26 mouse cellular contexts compared by ENCODE assay signal in genomic region chr1:156009003-156009402, GRCm38 (mm10). TPM values are rescaled to one million over a fixed set of nuclear protein-coding genes. Genes with fewer than 3 reads are reported as not detected.
DNase-seq lines count a peak whose midpoint lies in the region; ATAC-seq and TF ChIP-seq lines count a peak whose summit lies in the region.
"Had no signal": no experiment of that assay in that cellular context is flagged by ENCODE, and none has a peak within 500 bp of the region (broad histone marks: within the 10 kb centered on the region; RNA-seq: fewer than 3 reads in every experiment).

No protein-coding gene starts in this region.

- H3K9me3 ChIP-seq in midbrain, postnatal 0 days (ENCODE audit: low read length), result no peaks in the 10 kb centered on the region
- no peaks in the 10 kb centered on the region for H3K9me3 ChIP-seq in midbrain, embryonic 16.5 days (replicated peaks; ENCODE audit: control insufficient read depth, low read length, poor library complexity, severe bottlenecking)
- H3K9me3 ChIP-seq: embryonic facial prominence, embryonic 12.5 days; embryonic facial prominence, embryonic 15.5 days; heart, embryonic 13.5 days; intestine, embryonic 15.5 days had no signal

- no peaks in the 10 kb centered on the region for H3K27me3 ChIP-seq in splenic B cell, adult 2 months (ENCODE audit: control insufficient read depth, insufficient read depth, low read length, poor library complexity, severe bottlenecking)
- no peaks in the 10 kb centered on the region for H3K27me3 ChIP-seq in midbrain, postnatal 0 days (ENCODE audit: insufficient read depth, low read length)
- H3K27me3 ChIP-seq in midbrain, embryonic 16.5 days (ENCODE audit: control insufficient read depth, insufficient read depth, low read depth, low read length), result no peaks in the 10 kb centered on the region
- H3K27me3 ChIP-seq: embryonic facial prominence, embryonic 12.5 days; embryonic facial prominence, embryonic 15.5 days; heart, embryonic 13.5 days; intestine, embryonic 15.5 days had no signal

- peak; percentile 33 for DNase-seq in CD4-positive helper T cell, adult 2 months (ENCODE audit: low read depth, low spot score)
- peak; percentile 70 for DNase-seq in induced T-regulatory cell, adult 2 months (ENCODE audit: low read depth)
- peak; percentile 42 for DNase-seq in splenic B cell, adult 2 months (ENCODE audit: low read depth, low spot score)
- DNase-seq in midbrain, postnatal 0 days (ENCODE audit: low spot score), result no peak
- DNase-seq in left cerebral cortex, postnatal 36 days (ENCODE audit: low spot score in 2 of 2), result no peak
- DNase-seq: adrenal gland, postnatal 10 days; B cell, adult 2 months; cerebellum, adult 11 months; cerebellum, adult 2 months; cerebellum, adult 9-11 months; cerebellum, postnatal 25 days; forebrain, postnatal 0 days; gastrocnemius, adult 2 months; gastrocnemius, postnatal 14 days; heart, adult 18-20 months; heart, postnatal 14 days; heart, postnatal 4 days had no signal

- WGBS in midbrain, postnatal 0 days, result 100% methylated on average over 1 of the region's 1 CpGs
- WGBS in midbrain, embryonic 16.5 days, result 96% methylated on average over 1 of the region's 1 CpGs

- peak; percentile 83 for ATAC-seq in CD4-positive, CD25-positive, alpha-beta regulatory T cell, adult 4 months
- ATAC-seq in midbrain, postnatal 0 days (ENCODE audit: low FRiP score), result no peak
- ATAC-seq in midbrain, embryonic 16.5 days, result no peak
- ATAC-seq: forebrain, embryonic 14.5 days; forebrain, postnatal 0 days; hindbrain, postnatal 0 days; intestine, embryonic 15.5 days had no signal

- H3K4me1 ChIP-seq in midbrain, postnatal 0 days (ENCODE audit: insufficient read depth, low read length), result no peaks in the 10 kb centered on the region
- no peaks in the 10 kb centered on the region for H3K4me1 ChIP-seq in midbrain, embryonic 16.5 days (ENCODE audit: control insufficient read depth, insufficient read depth, low read length)
- H3K4me1 ChIP-seq: embryonic facial prominence, embryonic 12.5 days; embryonic facial prominence, embryonic 15.5 days; heart, embryonic 13.5 days; intestine, embryonic 15.5 days had no signal

- no peak overlapping the region for H3K9ac ChIP-seq in midbrain, postnatal 0 days (replicated peaks; ENCODE audit: low read length, poor library complexity, severe bottlenecking)
- no peak overlapping the region for H3K9ac ChIP-seq in midbrain, embryonic 16.5 days (ENCODE audit: low read depth, low read length)
- H3K9ac ChIP-seq: embryonic facial prominence, embryonic 12.5 days; embryonic facial prominence, embryonic 15.5 days; forebrain, postnatal 0 days; heart, embryonic 13.5 days; hindbrain, embryonic 14.5 days; intestine, embryonic 15.5 days had no signal

- intact Hi-C loops in left cerebral cortex, postnatal 36 days (cut with DNase I), result no loop called here

- H3K36me3 ChIP-seq in splenic B cell, adult 2 months (ENCODE audit: control insufficient read depth, insufficient read depth, low read length, poor library complexity, severe bottlenecking), result peaks cover 15% of the 10 kb centered on the region
- peaks cover 27% of the 10 kb centered on the region for H3K36me3 ChIP-seq in midbrain, postnatal 0 days (ENCODE audit: insufficient read depth, low read length)
- H3K36me3 ChIP-seq in midbrain, embryonic 16.5 days (ENCODE audit: control insufficient read depth, insufficient read depth, low read length), result peaks cover 16% of the 10 kb centered on the region

- no peak overlapping the region for H3K27ac ChIP-seq in midbrain, postnatal 0 days (ENCODE audit: low read depth, low read length)
- no peak overlapping the region for H3K27ac ChIP-seq in midbrain, embryonic 16.5 days (ENCODE audit: low read length)
- H3K27ac ChIP-seq: embryonic facial prominence, embryonic 12.5 days; embryonic facial prominence, embryonic 15.5 days; gastrocnemius, adult 2 months; heart, embryonic 13.5 days; hindbrain, embryonic 14.5 days; hindbrain, postnatal 0 days; intestine, embryonic 15.5 days had no signal

- no peak overlapping the region for H3K4me2 ChIP-seq in midbrain, postnatal 0 days (ENCODE audit: low read depth, low read length, poor library complexity, severe bottlenecking)
- no peak overlapping the region for H3K4me2 ChIP-seq in midbrain, embryonic 16.5 days (ENCODE audit: low read length)
- H3K4me2 ChIP-seq: embryonic facial prominence, embryonic 12.5 days; embryonic facial prominence, embryonic 15.5 days; heart, embryonic 13.5 days; hindbrain, embryonic 14.5 days; intestine, embryonic 15.5 days had no signal

- H3K4me3 ChIP-seq in midbrain, postnatal 0 days (ENCODE audit: low read depth, low read length), result no peak overlapping the region
- H3K4me3 ChIP-seq in midbrain, embryonic 16.5 days (ENCODE audit: low read depth, low read length), result no peak overlapping the region
- H3K4me3 ChIP-seq: embryonic facial prominence, embryonic 12.5 days; embryonic facial prominence, embryonic 15.5 days; gastrocnemius, adult 2 months; heart, embryonic 13.5 days; intestine, embryonic 15.5 days had no signal

- no peak for TF ChIP-seq CTCF in midbrain, postnatal 0 days (IDR thresholded peaks at IDR 0.05)

RNA-seq across cellular contexts. Expression of gene Tor1aip2, which starts 26.2 kb away (rescaled TPM):
- 10 to 100 TPM; 38.3 to 43.9 TPM for polyA plus RNA-seq in CD4-positive, CD25-positive, alpha-beta regulatory T cell, adult 4 months (2017; shearing (Covaris generic))
- 64.3 and 67.0 TPM in 2 replicates for total RNA-seq in midbrain, postnatal 0 days (2014; rRNA removed)
- polyA plus RNA-seq in midbrain, postnatal 0 days (2015; fragmentation: Nextera tagmentation; extraction: Ambion mirVana), result 46.1 and 46.7 TPM in 2 replicates
- total RNA-seq in left cerebral cortex, postnatal 36 days (2021), result 10 to 100 TPM; 48.5 to 51.0 TPM
- polyA plus RNA-seq in midbrain, embryonic 16.5 days (2015; fragmentation: Nextera tagmentation; extraction: Ambion mirVana), result 58.1 and 60.9 TPM in 2 replicates

RNA-seq across cellular contexts. Expression of gene Tor1aip1, which starts 27.3 kb away (rescaled TPM):
- 100 to 1,000 TPM in 1 of 2 experiments, 10 to 100 TPM in 1; 86.3 to 108 TPM for polyA plus RNA-seq in CD4-positive, CD25-positive, alpha-beta regulatory T cell, adult 4 months (2017; shearing (Covaris generic))
- 18.2 and 29.5 TPM in 2 replicates for total RNA-seq in midbrain, postnatal 0 days (2014; rRNA removed)
- polyA plus RNA-seq in midbrain, postnatal 0 days (2015; fragmentation: Nextera tagmentation; extraction: Ambion mirVana), result 21.6 and 21.9 TPM in 2 replicates
- 10 to 100 TPM; 26.4 to 30.6 TPM for total RNA-seq in left cerebral cortex, postnatal 36 days (2021)
- polyA plus RNA-seq in midbrain, embryonic 16.5 days (2015; fragmentation: Nextera tagmentation; extraction: Ambion mirVana), result 14.2 and 17.3 TPM in 2 replicates

RNA-seq across cellular contexts. Expression of gene Cep350, which starts 35.9 kb away (rescaled TPM):
- 10 to 100 TPM in 1 of 2 experiments, 1 to 10 TPM in 1; 8.1 to 14.1 TPM for polyA plus RNA-seq in CD4-positive, CD25-positive, alpha-beta regulatory T cell, adult 4 months (2017; shearing (Covaris generic))
- 33.2 and 37.0 TPM in 2 replicates for total RNA-seq in midbrain, postnatal 0 days (2014; rRNA removed)
- polyA plus RNA-seq in midbrain, postnatal 0 days (2015; fragmentation: Nextera tagmentation; extraction: Ambion mirVana), result 8.8 and 13.0 TPM in 2 replicates
- 10 to 100 TPM; 42.8 to 52.9 TPM for total RNA-seq in left cerebral cortex, postnatal 36 days (2021)
- 8.8 and 9.9 TPM in 2 replicates for polyA plus RNA-seq in midbrain, embryonic 16.5 days (2015; fragmentation: Nextera tagmentation; extraction: Ambion mirVana)

Comparison
In these comparisons a context has a peak if more than half of its experiments do, and no peak if none do; other contexts are left out.
1. DNase-seq: peak in CD4-positive helper T cell, adult 2 months (single experiment), induced T-regulatory cell, adult 2 months (single experiment) and splenic B cell, adult 2 months (single experiment); none in midbrain, postnatal 0 days (single experiment) and left cerebral cortex, postnatal 36 days (0 of 2).